Mouse (Mus musculus) lung, postnatal 10 days (tissue): ENCODE data around the gene Sycp2l.
"Not testable (repeated sequence)": the region's sequence is repeated elsewhere in the genome, so short reads cannot be mapped to it uniquely, and the experiment has no call there.

Source experiments
- DNase-seq: peaks from one replicate; pipeline ENCODE4 v3.0.0; 2021

The Sycp2l gene

DNA sequence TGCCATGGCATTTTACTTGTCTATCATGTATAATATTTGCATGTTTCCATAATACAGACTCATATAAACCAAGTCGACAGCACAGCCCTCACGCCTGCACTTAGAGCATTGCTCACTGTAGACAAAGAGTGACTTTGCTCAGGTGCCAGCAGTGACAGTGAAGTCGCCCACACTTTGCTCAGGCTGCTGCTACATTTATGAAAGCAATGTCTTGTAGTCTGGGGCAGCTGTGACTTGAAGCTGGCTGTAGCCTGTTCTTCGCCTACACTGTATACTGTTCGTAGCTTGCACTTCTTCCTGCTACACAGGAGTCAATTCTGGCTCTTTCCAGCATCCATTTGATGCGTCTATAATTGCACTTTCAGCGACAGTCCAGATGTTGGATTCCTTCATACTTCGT, 15.0 kb downstream of the Sycp2l start:
- no peak for DNase-seq

GRCm38 (mm10) chr13:41134901-41135300, 20.8 kb downstream of the Sycp2l start:
- DNase-seq, result peak; percentile 67

- DNase-seq, result no peak
These were observed 31.4 kb downstream of the Sycp2l start for GRCm38 (mm10) chr13:41145433-41145970.

DNA sequence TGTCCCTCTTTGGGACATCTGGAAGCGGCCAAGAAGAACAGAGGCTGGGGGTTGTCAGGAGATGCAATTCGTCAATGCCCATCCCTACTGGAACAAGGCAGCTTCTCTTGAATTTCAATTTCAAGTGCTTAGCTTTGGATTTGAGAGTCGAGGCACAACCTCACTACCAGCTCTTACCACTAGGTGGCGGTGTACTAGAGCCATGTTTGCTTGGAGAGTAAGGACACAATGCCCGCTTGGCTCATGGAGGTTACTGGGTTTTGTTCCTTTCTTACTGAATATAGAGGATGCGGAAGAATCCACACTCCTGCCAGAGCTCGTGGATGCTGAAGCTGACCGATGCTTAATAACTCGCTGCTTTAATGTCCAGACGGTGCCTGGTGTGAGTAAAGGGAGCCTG, 32.2 kb downstream of the Sycp2l start:
- peak; percentile 73 for DNase-seq

DNA sequence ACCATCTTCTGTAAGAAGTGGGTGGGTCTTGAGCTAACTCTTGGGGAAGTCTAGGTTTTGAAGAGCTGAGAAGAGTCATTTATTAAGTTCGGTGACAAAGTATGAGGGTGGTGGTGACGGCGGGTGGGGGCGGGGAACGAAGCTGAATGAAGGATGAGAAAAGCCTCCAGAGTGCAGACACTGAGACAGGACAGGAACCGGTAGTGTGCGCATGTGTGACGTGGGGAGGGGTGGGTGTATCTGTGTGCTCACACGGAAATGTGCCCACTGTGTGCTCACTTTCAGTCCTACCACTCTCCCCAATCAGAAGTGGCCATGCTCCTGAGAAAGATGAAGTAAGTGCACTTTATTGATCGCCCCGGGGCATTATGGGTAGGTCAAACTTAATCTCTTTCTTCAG, 39.0 kb downstream of the Sycp2l start:
- DNase-seq, result no peak

GRCm38 (mm10) chr13:41158426-41158825, 44.3 kb downstream of the Sycp2l start:
- DNase-seq, result no peak

GRCm38 (mm10) chr13:41187886-41188285, 73.8 kb downstream of the Sycp2l start:
- DNase-seq, result no peak

- no peak for DNase-seq
These were observed 81.7 kb downstream of the Sycp2l start for GRCm38 (mm10) chr13:41195640-41196333.

DNA sequence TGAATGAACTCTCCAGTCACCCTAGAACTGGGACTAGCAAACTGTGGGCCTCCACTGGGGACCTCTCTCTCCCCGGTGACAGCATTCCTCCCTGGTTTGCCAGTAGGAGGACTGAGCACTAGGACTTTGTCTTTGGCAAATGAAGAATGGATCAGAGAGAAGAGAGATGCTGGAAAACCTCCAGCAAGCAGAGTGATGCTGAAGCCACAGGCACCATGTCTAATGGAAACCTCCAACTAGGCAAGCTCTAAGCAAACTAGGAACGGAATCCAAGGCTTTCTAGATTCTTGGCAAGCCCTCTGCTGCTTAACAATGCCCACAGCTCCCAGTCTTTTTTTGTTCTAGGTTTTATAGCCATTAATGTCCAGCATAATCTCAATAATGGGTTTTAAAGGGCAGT, 86.8 kb downstream of the Sycp2l start:
- no peak for DNase-seq

DNA sequence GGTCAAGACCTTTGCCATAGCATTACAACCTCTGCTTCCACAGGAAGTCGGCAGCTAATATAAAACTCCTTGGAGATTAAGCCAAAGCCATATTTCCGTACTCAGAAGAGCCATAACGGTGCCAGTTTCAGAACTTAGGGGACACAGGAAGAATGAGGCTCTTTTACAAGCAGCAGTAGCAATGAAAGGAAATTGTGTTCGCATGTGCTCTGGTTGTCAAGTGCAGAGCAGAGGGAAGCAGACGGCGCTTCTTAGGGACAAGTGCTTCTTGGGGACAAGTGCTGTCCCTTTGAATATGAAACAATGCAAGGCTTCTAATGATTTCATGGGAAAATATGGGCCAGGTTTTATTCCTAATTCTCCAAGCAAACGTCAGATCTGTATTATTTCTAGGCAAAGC, 89.2 kb downstream of the Sycp2l start:
- DNase-seq, result no peak

DNA sequence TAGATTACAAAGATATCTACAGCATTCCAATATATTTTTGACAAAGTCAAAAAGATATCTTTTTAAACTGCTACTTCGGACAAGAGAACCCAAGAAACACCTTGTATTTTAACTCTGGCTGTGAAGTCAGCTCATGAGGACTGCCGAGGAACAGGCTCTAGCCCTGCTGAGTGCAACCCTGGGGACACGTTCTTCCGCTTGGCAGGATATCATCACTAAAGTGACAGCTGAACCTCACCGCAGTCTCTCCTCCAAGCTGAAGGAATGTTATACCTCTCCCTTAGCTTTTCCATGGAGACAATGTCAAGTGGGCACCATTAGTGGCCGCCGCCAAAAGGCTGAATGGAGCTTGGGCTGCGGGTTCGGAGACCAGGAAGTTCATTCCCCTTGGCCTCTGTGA, 89.6 kb downstream of the Sycp2l start:
- DNase-seq, result no peak

- not testable (repeated sequence) for DNase-seq
These were observed 91.5 kb downstream of the Sycp2l start for GRCm38 (mm10) chr13:41205568-41205967.

GRCm38 (mm10) chr13:41206241-41206640, 92.1 kb downstream of the Sycp2l start:
- no peak for DNase-seq

- no peak for DNase-seq
These were observed 97.2 kb downstream of the Sycp2l start for GRCm38 (mm10) chr13:41211276-41211675.

GRCm38 (mm10) chr13:41212558-41213322, 98.6 kb downstream of the Sycp2l start:
- peak; percentile 4 for DNase-seq

GRCm38 (mm10) chr13:41215669-41216068, 101.6 kb downstream of the Sycp2l start:
- no peak for DNase-seq

DNA sequence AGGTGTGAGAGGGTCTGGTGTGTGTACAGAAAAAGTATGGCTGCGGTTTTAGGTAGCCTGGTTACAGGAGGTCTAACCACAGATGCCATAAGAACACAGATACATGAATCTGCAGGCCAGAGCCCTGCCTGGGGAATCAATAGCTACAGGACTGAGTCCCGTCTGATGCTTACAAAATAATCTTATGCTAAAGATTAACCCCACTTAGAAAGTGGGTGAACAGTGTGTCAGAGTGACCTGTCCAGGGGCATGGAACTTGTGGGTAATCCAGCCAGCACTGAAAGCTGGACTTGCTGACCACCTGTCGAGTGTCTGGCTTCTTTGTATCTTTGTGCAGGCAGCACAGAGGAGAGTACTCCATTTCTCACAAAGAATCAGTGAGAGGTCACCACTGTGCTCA, 102.1 kb downstream of the Sycp2l start:
- no peak for DNase-seq

GRCm38 (mm10) chr13:41219056-41219455, 104.9 kb downstream of the Sycp2l start:
- no peak for DNase-seq

GRCm38 (mm10) chr13:41219687-41220303, 105.7 kb downstream of the Sycp2l start:
- no peak for DNase-seq

DNA sequence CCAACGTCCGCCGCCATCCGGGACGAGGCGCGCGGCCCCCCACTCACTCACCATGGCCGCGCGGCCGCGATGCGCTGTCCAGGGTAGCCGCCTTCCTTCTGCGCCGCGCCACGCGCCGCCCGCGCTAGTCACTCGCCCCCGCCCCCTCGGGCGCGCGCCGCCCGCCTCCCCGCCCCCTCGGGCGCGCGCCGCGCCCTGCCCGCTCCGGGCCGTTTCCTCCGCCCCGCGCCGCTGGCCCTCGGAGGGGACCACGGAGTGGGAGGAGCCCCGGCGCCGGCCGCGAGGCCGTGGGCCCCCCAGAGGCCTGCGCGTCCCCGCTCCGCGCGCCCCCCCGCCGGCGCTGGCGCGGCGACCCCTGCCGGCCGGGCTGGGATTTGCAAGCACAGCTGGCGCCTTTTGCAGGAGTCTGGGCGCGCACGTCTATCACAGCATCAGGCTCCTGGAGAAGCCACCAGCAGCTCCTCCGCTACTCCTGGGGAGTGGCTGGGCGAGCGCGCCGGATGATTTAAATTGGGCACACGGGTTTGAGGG, 106.3 kb downstream of the Sycp2l start, which contains the start of gene Elovl2:
Gene Elovl2 (minus strand): TSS at position 102 of the 531 bp plus-strand sequence.
- peak; percentile 82 for DNase-seq
